Mouse (Mus musculus) testis, adult 2 months (tissue): ENCODE results near the gene Atn1.

ENCODE experiments used
- CTCF ChIP-seq: fragments of 200-500 bp; IDR thresholded peaks from 2 replicates; pipeline ENCODE4 v1.5.1; 2012; ENCODE audit warnings: low read depth, mild to moderate bottlenecking, inconsistent platforms, low read length, moderate library complexity; ENCODE audit not compliant: control insufficient read depth, insufficient read depth, insufficient replicate concordance
- POLR2A ChIP-seq: fragments of 200-500 bp; IDR thresholded peaks from 2 replicates; pipeline ENCODE4 v1.6.1; 2012; ENCODE audit warnings: low read depth, mild to moderate bottlenecking, inconsistent platforms, low read length, moderate library complexity; ENCODE audit not compliant: control insufficient read depth

DNA sequence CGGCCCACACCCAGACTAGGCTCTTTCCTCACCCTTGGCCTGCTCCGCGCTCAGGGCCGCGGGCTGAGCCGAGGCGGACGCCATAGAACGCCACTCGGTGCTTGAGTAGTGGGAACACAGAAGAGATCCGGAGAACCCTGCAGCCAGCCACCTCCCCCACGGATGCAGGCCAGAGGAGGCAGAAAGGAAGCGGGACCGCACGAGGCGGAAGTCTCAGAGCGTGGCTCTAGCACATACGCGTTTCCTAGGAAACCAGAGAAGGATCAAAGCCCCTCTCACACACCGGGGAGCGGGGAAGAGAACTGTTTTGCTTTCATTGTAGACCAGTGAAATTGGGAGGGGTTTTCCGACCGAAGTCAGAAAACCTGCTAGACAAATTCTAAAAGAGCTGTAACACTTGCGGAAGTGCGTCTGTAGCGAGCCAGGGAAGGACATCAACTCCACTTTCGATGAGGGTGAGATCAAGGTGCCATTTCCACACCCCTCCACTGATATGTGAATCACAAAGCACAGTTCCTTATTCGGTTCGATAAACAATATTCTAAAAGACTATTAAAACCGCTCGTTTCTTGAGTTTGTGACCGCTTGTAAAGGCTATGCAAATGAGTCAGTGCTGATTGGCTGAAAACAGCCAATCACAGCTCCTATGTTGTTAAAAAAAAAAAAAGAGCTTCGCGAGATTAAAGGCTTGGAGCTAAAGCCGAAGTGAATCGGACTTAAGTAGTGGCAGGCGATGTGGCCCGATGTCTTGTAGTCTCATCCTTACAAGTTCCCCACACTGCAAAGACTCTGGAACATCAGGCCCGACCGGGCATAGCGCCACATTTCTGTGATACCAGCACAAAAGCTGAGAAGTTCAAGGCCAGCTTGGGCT lies 15.2 kb downstream of the Atn1 start, which contains the start of gene Grcc10:
- TF ChIP-seq POLR2A (peak; percentile 88), CTCF (no peak)
